Mouse (Mus musculus) testis, adult 2 months (tissue): ENCODE measurements around the gene Tmem254c. TPM values are rescaled to one million over a fixed set of nuclear protein-coding genes. Genes with fewer than 3 reads are reported as not detected.
"Not testable (repeated sequence)": the region's sequence is repeated elsewhere in the genome, so short reads cannot be mapped to it uniquely, and the experiment has no call there.

Source experiments
- H3K27ac ChIP-seq: fragments of 200-500 bp; 2 replicates; pipeline ENCODE4 v1.5.1; 2012; ENCODE audit warnings: low read depth, low read length; ENCODE audit not compliant: control insufficient read depth, insufficient read depth
- H3K27me3 ChIP-seq: fragments of 200-500 bp; 2 replicates; pipeline ENCODE4 v1.6.1; 2012; ENCODE audit warnings: mild to moderate bottlenecking, low read length, moderate library complexity; ENCODE audit not compliant: control insufficient read depth, insufficient read depth
- H3K36me3 ChIP-seq: fragments of 200-500 bp; 2 replicates; pipeline ENCODE4 v1.6.1; 2012; ENCODE audit warnings: mild to moderate bottlenecking, low read length; ENCODE audit not compliant: control insufficient read depth, insufficient read depth
- H3K4me1 ChIP-seq: fragments of 200-500 bp; 2 replicates; pipeline ENCODE4 v1.6.1; 2012; ENCODE audit warnings: low read length; ENCODE audit not compliant: control insufficient read depth, insufficient read depth
- H3K4me3 ChIP-seq: fragments of 200-500 bp; 2 replicates; pipeline ENCODE4 v1.5.1; 2012; ENCODE audit warnings: low read depth, mild to moderate bottlenecking, low read length, moderate library complexity, mixed read lengths; ENCODE audit not compliant: control insufficient read depth
- polyA plus RNA-seq: library from polyadenylated mRNA; depleted of rRNA; stranded (reverse); fragments of >200 nt; gene quantifications from 2 replicates; pipeline ENCODE4 v1.2.3, GENCODE M21; 2012; rRNA removed

Gene Tmem254c
- polyA plus RNA-seq = 2.1 TPM in 1 of 2 replicates, not detected in the other

DNA sequence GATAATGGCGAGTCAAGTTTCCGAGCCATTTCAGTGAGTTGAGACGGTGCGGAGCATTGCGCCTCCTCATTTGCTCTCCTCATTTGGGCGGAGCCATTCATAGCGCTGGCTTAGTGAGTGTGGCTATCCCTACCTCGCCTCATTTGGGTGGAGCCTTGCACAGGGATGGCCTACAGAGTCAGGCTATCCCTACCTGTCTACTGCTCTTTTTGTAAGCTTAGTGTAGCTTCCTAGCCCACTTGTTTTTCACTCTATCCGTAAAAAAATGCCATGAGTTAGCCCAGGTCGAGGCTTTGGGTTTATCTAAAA, at the start of gene Tmem254c:
TSS of gene Tmem254c (minus strand) at position 31 of the 309 bp plus-strand sequence.
- not testable (repeated sequence) for H3K27me3 ChIP-seq, H3K4me1 ChIP-seq, H3K27ac ChIP-seq, H3K36me3 ChIP-seq, H3K4me3 ChIP-seq

- H3K4me3 ChIP-seq, H3K4me1 ChIP-seq, H3K27me3 ChIP-seq, H3K27ac ChIP-seq, H3K36me3 ChIP-seq: not testable (repeated sequence)
Observed at GRCm38 (mm10) chr14:26097622-26098021, 30.5 kb upstream of the Tmem254c start.

GRCm38 (mm10) chr14:26081997-26082396, 14.8 kb upstream of the Tmem254c start, which contains the start of gene Cphx3:
TSS of gene Cphx3 (plus strand) at chr14:26082297.
- not testable (repeated sequence) for H3K4me3 ChIP-seq, H3K36me3 ChIP-seq, H3K4me1 ChIP-seq, H3K27me3 ChIP-seq, H3K27ac ChIP-seq

- H3K4me1 ChIP-seq, H3K36me3 ChIP-seq: not testable (repeated sequence)
Observed at GRCm38 (mm10) chr14:26081216-26081615, 14.1 kb upstream of the Tmem254c start, which contains the start of gene Cphx2. TSS of gene Cphx2 (plus strand) at chr14:26081516.

DNA sequence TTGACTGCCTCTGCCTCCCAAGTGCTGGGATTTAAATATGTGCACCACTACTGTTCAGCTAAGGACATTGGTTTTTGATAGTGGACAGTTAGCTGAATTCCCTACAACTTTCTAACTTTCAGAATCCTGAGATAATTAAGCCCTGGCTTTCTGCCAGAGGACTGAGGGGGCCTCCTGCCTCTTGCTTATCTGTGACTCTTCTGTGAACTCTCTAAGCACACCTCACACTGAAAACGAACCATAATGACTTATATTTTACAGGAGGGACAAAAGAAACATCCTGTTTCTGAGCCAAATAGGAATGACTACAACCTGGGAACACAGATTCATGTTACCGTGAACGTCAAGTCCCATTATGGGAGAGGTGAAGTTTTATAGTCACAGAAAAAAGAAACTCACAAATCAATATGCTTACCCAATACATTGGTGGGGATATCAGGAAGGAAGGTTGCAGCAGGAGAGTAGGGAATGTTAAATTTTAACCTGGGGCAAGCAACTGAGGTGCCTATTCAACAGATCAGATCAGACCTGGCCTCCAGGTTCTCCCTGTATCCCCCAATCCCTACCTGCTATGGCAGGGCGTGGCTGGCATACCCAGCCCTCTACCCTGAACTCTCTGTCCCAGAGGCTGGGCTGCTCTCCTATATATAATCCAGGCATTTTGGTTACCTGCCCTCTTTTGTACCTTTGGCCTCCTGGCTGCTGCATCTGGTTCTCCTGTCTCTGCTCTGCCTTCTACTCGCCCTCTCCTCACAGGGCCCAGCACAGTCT, 9.7 kb upstream of the Tmem254c start:
- H3K27me3 ChIP-seq, H3K4me3 ChIP-seq, H3K4me1 ChIP-seq, H3K36me3 ChIP-seq, H3K27ac ChIP-seq: not testable (repeated sequence)

More at GRCm38 (mm10) chr14:26081216-26081615, 14.1 kb upstream of the Tmem254c start, which contains the start of gene Cphx2:
- not testable (repeated sequence) for H3K27ac ChIP-seq, H3K4me3 ChIP-seq, H3K27me3 ChIP-seq

DNA sequence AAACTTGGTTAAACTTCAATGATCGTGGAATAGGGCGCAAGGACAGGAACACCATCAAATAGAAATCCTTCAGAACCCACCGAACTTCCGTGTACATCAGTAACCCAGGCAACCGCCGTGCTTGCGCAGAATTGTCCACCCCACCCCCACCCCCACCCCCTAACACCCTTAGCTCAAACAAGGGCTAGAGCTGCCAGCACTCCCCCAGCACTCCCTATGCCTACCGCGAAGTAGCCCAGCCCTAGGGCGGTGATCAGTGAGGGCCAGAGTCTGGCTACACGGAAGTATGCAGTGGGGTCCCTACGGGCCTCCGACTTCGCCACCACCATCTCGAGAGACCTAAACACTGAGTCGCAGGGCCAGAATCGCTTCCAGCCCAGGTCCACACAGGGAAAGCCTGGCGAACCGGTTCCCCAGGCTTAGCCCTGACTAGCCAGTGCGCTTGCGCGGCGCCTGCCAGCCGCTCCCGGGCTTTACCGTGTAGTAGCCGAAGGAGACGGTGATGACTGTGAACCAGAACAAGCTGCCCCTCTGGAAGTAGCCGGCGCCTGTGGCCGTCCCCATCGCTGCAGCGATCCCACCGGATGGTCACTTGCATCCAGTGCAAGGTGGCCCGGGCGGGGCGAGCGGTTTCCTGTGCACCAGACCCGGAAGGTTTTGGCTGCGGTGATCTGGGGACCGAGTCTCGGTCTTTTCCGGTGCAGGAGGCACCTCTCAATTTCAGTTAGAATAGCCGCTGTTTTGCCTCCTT, 406 bp downstream of the Tmem254c start:
- not testable (repeated sequence) for H3K4me1 ChIP-seq, H3K27me3 ChIP-seq, H3K4me3 ChIP-seq, H3K27ac ChIP-seq, H3K36me3 ChIP-seq

- not testable (repeated sequence) for H3K27me3 ChIP-seq, H3K4me3 ChIP-seq, H3K27ac ChIP-seq, H3K36me3 ChIP-seq, H3K4me1 ChIP-seq
Observed at GRCm38 (mm10) chr14:26059362-26059761, 7.8 kb downstream of the Tmem254c start.

DNA sequence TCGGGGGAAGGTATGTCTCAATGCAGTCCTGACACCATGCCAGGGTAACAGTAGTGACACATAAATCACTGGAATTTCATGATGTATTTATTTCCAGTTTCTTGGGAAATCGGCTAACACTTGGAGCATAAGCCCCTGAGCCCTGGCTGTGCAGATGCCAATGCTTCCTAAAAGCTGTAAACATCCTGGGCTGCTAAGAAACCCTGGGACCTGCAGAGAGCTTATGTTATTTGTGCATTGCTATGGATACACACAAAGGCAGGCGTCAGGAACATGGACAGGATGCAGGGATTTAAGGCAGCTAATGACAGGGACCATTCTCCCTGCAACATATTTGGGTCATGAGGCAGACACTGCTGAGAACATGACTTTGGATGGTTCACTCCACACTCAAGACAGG, 9.0 kb downstream of the Tmem254c start:
- not testable (repeated sequence) for H3K27me3 ChIP-seq, H3K36me3 ChIP-seq, H3K4me3 ChIP-seq, H3K4me1 ChIP-seq, H3K27ac ChIP-seq

GRCm38 (mm10) chr14:26048767-26049166, 18.4 kb downstream of the Tmem254c start:
- not testable (repeated sequence) for H3K4me3 ChIP-seq, H3K27me3 ChIP-seq, H3K4me1 ChIP-seq, H3K27ac ChIP-seq, H3K36me3 ChIP-seq

DNA sequence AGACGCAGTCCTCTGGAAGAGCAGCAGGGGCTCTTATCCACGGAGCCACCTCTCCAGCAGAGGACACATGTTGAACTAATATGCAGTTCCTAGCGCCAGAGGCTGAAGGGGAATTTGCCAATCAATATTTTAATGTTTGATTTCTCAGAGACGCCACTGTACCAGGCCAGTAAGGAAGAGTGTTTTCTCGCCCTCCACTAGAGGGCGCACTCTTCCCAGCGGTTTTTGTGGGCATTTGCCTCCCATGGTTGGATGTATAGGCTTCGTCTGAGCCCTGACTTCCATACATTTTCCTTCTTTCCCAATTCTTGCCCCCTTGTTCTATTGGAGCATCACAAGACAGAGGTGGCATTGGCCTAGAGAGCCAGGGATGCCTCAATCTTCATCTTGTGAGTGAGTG, 20.1 kb downstream of the Tmem254c start:
- not testable (repeated sequence) for H3K36me3 ChIP-seq, H3K27me3 ChIP-seq, H3K27ac ChIP-seq, H3K4me3 ChIP-seq, H3K4me1 ChIP-seq

- not testable (repeated sequence) for H3K4me3 ChIP-seq, H3K36me3 ChIP-seq, H3K4me1 ChIP-seq, H3K27ac ChIP-seq, H3K27me3 ChIP-seq
Observed at GRCm38 (mm10) chr14:26045007-26045406, 22.1 kb downstream of the Tmem254c start.

GRCm38 (mm10) chr14:26042611-26043010, 24.5 kb downstream of the Tmem254c start, which contains the start of gene Gm9780:
TSS of gene Gm9780 (minus strand) at chr14:26042711.
- not testable (repeated sequence) for H3K27me3 ChIP-seq, H3K27ac ChIP-seq, H3K4me3 ChIP-seq, H3K4me1 ChIP-seq, H3K36me3 ChIP-seq
